Mouse (Mus musculus): ENCODE data around the gene Foxn3.

Foxn3 gene

DNA sequence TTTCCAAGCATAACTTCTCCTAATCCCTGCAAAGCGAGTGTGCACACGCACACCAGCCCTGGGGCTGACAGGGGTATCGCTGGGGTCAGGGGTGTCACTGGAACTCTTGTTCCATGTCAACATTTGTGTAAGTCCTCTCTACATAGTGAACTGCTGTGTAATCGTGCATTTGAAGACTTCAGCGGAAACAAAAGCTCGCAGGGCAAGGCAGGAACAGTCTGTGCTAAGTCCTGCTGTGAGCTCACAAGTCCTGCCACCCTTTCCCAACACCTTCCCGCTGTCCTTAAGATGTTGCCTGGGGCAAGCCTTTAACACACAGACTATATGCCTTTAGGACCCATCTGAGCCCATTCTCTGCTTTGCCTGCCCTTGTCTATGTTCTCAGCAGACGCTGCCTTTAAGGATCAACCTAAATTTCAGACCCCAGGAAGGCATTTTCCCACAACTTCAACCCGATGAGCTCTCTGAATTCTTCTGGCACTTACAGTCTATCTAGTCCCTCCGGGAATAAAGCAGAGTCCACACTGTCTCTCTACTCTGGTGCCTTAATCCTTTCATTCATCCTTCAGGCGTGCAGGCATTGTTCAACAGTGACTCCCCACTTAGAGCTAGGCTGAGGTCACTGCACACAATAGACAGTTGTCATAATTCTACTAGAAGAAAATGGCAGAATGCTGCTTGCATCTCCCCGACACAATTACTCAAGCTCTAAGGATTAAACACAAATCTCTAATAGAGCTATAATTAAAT is 264.4 kb downstream of the Foxn3 start:
- no peak for DNase-seq (ENCODE audit: low read depth, low spot score)

DNA sequence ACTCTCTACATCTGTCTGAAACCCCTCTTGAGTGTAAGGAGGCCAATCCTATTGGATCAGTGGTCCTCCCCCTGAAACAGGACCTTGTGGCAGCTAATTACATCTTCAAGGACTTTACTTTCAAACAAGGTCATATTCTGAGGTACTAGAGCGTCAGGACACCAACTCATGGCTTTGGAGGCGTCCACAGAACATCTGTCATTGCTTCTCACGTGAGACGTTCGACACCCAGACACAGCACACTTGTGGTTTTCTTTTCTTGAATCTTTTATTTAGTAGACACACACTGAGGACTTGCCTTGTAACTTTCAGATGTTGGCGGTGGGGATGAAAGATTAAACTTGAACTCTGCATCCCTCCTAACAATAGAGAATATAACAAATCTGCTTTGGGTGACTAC is 265.1 kb downstream of the Foxn3 start:
- no peak for DNase-seq (ENCODE audit: low read depth, low spot score)

DNA sequence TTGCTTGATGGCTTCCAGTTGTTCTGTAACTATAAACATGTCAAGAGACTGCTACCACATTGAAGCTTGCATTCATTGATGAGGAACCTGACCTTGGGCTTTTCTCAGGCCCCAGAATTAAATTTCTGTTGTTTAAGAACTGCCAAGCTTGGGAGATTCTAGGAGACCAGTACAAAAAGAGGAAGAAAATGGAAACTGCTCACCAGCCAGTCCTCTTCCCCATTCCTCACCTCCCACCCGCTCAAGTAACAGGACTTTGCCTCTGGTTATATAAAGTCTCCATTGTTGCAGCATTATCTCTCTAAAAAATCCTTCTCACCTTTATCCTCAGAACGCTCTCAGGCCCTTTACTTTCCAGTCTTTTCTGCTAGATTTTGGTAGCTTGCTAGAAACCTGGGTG is 265.6 kb downstream of the Foxn3 start:
- DNase-seq (ENCODE audit: low read depth, low spot score): no peak

DNA sequence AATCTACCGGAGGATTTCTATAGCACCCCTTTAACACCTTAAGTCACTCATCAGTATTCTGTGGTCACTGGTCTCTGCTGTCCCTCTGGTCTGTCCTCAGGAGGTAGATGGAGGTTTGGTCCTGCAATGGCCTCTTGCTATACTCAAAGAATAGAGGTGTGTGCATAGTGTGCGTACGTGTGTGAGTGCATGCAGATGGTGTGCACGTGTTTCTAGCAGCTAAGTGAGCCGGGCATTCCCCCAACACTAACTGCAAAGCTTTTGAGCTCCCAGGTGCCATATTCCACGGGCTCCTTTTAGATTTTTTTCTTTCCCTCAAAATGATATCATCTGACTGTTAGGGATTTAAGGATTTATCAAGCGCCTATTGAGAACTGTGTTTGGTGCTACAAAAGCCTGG is 269.9 kb downstream of the Foxn3 start:
- DNase-seq (ENCODE audit: low read depth, low spot score): no peak

DNA sequence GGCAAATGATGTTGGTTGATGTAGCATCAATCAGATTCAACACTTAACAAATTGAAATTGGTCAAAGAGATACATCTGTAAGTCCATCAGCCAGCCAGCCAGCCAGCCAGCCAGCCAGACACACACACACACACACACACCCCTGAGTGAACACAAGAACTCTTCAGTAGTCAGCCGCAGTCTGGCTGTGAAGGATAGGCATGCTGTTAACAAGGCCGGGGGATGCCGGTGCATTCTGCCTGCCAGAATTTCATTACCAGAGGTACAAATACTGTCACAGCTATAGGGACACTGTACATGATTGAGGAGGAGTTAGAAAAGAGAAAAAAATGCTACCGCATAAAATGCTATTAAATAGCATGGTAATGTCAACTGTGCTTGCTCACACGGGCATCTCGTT is 271.2 kb downstream of the Foxn3 start:
- DNase-seq (ENCODE audit: low read depth, low spot score): no peak

DNA sequence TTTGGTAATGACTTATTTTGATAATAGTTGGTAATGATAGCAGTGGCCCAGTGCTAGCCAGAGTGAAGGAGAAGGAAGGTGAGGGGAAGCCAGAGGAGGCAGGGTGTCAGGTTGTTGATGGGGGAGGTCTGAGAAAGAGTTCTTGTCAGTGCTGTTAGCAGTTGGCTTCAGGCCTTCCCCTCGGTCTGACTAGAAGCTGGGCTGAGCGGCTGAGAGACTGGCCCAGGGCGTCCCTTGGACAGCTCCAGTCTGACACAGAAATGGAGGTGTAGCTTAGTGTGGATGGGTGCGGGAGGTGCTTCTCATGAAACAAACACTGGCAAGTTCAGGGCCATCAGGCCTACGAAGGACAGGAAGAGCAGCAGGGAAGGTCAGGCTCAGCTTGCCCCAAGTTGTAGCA is 276.3 kb downstream of the Foxn3 start:
- DNase-seq (ENCODE audit: low read depth, low spot score): no peak

DNA sequence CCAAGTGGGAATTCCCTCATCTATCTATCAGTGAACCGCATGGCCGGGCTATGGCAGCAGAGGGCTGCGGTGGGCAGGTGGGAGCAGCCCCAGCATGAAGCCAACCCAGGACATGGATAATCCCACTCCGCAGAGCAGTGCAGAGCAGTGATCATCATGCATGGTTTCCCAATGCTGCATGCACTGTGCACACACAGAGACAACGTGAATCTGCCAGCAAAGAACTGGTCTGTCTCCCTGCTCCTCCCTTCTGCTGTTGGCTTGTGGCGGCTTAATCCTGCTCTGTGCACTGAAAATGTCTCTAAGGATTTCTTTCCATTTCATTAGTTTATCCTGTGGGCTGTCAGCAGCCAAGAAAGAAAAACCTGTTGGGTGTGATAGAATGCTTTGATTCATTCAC is 276.7 kb downstream of the Foxn3 start:
- DNase-seq (ENCODE audit: low read depth, low spot score): no peak

DNA sequence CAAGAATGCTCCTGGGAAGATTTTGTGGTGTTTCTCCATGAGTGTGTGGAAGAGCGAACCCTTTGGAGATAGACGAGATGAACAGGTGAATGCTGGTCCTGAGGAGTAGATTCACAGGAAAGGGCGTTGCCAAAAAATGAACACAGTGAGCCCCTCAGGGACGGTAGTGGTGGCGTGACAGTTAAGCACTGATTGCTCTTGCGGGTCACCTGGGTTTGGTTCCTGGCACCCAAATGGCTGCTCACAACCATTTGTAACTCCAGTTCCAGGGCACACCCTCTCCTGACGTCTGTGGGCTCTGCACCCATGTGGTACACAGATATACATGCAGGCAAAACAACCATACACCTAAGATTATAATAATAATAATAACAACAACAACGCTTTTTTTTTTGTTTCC is 277.7 kb downstream of the Foxn3 start:
- no peak for DNase-seq (ENCODE audit: low read depth, low spot score)

DNA sequence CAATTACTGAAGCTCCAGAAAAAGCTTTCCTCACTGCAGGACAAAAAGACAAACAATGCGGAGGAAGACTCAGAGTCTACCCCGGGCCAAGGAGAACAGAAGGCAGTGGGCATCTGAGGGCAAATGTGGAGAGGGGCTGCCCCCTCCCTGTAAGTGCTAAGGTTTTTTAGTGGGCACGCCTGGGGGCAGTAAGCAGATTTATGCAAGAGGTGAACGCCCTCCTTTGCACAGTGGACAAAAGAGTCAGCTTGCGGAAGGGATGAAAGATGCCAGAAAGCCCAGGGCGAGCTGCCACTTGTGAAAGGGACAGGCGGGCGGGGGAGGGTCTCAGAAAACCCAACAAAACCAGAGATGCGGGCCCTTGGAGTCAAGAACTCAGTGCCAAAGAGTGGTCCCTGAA is 278.2 kb downstream of the Foxn3 start:
- no peak for DNase-seq (ENCODE audit: low read depth, low spot score)

DNA sequence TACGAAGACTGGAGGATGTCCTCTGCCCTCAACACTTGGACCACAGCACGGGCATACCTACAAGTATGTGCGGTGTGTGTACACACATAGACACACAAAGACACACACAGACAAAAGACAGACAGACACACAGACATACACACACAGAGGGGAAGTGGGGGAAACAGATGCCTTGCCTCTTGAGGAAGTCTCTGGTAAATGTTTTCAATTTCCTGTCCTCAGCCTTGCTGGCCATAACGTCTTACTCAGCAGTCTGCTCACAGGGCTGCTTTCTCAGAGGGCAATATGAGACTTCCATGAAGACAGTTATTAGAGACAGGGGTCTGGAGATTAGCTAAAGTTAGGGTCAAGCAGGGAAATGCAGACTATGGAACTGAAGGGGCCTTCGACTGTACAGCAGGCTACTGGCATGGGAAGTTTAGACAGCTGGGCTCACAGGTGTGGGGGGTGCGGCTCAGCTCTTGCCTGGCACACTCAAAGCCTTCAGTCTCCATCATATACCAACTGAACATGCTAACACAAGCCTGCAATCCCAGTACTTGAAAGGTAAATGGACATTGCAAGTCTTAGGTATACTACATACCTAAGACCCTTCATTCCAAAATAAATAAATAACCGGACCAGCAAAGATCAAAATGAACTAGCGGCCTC is 278.8 kb downstream of the Foxn3 start:
- no peak for DNase-seq (ENCODE audit: low read depth, low spot score)

DNA sequence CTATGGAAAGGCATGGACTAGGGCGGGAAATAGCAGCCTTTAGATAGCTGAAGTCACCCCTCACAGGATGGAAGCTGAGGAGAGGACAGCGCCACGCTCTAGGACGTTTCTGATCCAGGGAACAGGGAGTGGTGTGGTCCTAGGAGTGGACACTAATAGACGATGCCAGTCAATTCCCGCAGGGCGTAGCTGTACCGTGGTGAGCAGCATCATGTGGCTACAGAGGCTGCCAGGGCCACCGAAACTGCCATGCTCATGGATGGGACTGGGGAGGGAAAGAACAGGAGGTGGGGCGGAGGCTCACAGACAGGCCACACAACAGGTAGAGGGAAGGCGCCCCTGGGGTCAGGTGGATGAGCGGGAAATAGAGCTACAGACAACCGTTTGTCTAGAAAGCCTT is 282.6 kb downstream of the Foxn3 start:
- no peak for DNase-seq (ENCODE audit: low read depth, low spot score)

DNA sequence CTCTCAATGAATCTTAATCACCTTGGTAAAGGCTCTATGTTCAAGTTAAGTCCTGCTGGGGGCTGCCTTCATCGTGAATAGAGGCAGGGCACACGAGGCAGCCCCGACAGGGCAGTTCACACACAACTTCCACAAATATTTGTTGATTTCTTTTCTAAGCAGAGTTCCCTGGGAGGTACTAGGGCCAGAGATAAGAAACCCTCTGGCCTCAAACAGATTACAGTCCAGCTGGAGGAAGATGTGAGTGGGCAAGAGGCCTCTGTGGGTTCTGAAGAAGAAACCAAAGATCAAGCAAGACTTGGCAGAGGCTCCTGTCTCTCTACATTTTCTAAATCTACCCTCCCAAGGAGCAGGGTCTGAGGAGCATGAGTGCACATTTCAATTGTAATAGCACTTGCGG is 283.1 kb downstream of the Foxn3 start:
- no peak for DNase-seq (ENCODE audit: low read depth, low spot score)

DNA sequence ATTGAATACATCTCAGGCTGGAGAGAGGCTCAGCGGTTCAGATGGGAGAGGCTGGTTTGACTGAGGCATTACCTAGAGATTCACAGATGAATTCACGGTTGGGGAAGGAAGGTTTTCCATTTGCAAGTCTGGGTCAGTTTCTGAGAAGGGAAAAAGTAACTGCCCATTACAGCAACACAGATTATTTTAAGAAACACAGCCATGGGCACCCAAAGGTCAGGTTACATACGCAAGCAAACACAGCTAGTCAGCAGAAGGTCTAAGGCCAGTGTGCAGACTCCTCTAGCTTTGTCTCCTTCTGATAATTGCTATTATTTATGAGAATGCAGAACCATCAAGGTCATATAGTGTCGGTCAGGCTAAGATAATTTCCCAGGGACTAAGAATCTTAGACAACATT is 284.0 kb downstream of the Foxn3 start:
- DNase-seq (ENCODE audit: low read depth, low spot score): no peak

DNA sequence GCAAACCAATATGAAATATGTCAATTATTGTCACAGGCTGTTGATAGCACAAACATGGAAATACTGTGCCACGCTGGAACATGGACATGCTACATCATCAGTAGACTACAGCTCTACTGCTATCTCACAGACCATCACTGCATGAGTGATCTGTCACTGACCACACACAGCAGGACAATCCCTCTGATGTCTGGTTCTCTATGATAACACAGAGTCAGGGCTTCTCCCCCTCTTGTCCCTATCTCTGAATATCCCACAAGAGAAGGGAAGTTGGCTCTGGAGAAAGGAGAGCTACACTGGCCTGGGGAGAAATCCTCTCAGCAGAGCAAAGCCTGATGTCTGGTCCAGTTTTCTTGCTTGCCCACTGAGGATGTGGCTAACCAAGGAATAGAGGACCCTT is 288.8 kb downstream of the Foxn3 start:
- DNase-seq (ENCODE audit: low read depth, low spot score): no peak

DNA sequence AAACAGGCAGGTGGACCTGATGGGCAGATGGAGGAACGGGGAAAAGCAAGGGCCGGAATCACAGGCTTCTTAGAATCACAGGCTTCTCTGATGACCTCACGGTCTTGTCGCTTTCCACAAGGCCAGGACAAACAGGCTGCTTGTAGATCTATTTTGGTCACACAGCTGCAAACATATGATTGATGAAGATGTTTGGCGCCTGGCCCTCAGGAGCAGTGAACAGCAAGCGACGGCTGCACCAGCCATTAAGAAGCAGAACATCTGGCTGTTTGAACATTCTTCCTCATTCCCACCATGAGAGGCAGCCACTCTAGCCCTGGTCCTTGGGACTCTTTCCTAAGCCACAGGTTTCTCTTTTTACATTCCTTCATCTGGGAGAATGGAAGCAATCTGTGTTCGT is 294.0 kb downstream of the Foxn3 start:
- peak; percentile 27 for DNase-seq (ENCODE audit: low read depth, low spot score)

DNA sequence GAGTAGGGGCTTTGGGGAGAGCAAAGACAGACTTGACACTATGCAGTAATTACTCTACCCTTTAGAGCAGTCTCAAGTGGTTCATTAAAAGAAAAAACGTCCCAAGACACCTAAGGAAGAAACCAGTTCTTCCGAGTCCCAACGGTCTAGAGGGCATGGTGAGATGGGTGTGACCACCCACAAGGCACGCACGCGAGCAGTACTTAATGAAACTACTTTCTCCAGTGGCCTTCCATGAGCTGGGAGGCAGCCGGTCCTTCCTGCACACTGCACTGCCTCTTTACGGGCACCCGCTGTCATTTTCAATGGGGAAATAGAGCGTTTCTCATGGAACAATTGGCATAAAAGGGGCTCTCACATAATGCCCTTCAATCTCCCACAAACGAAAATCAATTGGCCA is 294.4 kb downstream of the Foxn3 start:
- no peak for DNase-seq (ENCODE audit: low read depth, low spot score)

DNA sequence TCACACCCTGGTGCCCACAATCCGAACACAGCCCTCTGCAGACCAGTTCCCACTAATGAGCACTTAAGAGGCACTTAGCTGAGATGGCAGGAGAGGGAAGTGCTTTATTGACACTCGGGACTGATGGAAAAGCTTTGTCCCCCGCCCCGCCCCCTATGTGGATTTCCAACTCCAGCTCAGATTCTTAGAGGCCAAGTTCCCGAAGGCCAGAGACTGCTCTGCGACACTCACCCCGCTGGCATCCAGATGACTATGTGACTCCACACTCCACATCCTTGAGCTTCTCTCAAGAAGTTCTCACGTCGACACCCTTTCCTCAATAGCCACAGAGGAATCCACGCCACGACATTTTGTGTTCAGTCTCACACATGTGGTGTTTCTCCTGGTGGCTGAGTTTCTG is 295.6 kb downstream of the Foxn3 start:
- DNase-seq (ENCODE audit: low read depth, low spot score): peak; percentile 44

DNA sequence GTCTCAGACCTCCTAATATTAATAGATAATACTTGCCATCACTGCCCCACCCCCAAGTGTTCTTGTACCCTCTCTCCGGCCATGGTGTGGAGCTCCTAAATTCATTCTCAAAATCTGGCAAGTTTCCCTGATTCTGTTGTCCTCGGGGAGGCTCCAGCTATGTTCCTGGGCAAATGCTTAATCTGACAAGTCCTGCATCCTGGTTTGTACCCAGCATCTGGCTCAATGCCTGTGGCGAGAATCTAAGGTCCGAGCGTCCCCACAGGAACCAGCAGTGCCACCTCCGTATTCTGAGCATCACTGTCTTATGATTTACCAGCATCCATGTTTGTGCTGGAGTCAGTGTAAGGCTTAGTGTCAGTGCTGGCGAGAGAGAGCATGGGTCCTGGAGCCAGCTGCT is 296.9 kb downstream of the Foxn3 start:
- DNase-seq (ENCODE audit: low read depth, low spot score): no peak

DNA sequence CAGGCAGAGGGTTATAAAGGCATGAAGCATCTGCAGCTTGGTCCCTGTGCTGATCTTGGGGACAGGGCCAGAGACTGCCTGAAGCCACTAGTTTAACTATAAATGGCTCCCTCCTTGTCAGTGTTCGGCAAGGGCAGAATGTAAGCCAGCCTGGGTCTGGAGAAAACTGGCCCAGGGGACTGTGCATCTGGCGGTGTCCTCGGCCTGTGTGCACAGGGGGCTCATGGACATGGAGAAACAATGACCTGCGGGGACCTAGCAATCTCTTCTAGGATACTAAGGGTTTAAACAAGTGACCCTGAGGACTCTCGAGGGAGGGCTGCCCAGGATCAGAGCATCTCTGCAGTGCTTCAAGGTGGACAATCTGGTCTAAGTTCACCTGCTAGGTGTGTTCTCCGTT is 297.6 kb downstream of the Foxn3 start:
- no peak for DNase-seq (ENCODE audit: low read depth, low spot score)

DNA sequence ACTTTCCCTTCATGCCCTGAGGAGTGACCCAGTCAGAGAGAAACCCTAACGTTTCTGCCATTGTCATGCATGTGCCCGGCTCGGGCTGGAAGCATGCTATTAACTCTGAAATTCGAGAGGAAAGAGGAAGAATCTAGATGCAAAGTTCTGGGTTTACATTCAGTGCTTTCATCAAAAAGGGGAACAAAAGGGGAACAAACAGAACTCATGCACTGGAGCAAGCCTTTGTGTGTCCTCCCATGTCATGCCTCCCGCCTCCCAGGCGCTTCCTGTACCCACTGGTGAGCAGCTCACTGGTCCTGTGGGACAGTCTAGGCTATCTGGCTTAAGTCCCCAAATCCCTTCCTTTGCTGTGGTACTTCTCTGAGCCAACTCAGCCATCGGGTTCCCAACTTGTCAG is 299.0 kb downstream of the Foxn3 start:
- no peak for DNase-seq (ENCODE audit: low read depth, low spot score)

DNA sequence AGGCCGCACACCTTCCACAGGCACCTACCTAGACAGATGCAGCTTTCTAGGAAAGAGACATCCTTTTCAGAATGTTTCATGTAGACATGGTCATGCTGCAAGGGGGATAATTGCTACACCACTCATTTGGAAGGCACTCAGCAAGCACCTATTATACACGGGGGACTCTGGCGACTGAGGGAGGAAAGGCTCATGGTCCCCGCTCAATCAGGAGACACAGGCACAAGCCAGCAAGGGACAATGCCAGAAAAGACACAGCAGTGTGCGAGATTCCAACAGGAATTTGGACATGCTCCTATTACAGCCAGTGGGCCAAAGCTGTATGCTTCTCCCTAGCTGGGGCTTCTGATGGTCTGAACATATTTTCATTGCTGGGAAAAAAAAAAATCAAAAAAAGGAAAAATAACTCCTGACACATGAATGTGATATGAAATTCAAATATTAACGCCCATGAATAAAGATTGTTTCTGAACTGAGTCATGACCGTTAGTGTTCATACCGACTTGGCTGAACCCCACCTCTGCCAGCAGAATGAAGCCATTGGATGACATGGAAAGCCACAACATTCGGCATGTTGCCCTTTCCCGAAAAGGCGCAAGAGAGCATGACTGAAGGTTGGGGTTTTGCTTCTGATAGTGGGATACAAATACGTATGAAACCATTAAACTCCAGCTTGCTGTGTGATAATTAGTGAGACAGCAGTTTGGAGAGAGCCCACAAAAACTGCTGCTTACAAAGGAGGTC is 299.6 kb downstream of the Foxn3 start:
- peak; percentile 33 for DNase-seq (ENCODE audit: low read depth, low spot score)

DNA sequence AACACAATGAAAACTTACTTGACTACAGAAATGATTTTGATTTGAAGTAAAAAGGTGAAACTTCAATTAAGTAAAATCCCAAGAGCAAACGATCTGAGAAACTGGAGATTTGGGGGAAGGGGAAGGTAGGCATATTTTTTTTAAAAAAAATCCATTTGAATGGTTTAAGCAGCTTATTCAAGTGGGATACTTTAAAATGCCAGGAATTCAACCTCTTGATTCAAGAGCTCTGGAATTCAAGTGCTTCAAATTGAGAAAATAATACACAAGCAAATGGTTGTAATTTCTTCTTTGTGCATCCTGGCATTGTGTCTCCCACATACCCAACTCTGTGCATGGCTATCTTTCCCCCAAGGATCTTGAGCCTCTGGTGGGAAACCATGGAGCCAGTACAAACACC is 300.5 kb downstream of the Foxn3 start:
- no peak for DNase-seq (ENCODE audit: low read depth, low spot score)

DNA sequence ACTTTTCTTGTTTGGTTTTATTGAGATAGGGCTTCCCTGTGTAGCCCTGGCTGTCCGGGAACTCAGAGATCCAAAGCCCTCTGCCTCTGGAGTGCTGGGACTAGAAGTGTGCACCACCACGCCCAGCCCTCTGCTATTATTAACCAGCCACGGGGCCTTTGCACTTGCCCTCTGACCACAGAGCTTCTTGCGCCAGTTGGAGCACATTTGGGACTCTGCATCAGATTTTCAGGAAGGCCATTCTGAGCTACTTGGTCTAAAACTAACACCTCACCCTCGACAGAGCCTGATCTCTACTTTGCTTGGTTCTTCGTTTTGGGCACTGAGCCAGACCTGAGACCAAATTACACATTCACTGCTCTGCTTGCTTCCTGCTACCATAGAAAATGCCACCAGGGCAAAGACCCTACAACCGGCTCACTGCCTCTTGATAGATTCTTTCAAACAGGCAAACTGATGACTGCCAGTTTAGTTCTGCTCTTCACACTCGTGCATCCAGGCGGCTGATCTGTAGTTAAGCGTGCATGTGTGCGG is 301.2 kb downstream of the Foxn3 start:
- DNase-seq (ENCODE audit: low read depth, low spot score): no peak

Data from 3T3-L1 (cell line).